Mouse (Mus musculus) heart, adult 9 months (tissue): ENCODE data around the gene Uchl4.
A peak's percentile ranks its signal among the peaks of the same experiment; 100 is the strongest.
"Not testable (repeated sequence)": the region's sequence is repeated elsewhere in the genome, so short reads cannot be mapped to it uniquely, and the experiment has no call there.

Experiments used
- DNase-seq, 2 experiments: peaks; one replicate each; pipeline ENCODE4 v3.0.0; 2022; ENCODE audit warnings: low spot score in 2 of 2

Uchl4 gene

DNA sequence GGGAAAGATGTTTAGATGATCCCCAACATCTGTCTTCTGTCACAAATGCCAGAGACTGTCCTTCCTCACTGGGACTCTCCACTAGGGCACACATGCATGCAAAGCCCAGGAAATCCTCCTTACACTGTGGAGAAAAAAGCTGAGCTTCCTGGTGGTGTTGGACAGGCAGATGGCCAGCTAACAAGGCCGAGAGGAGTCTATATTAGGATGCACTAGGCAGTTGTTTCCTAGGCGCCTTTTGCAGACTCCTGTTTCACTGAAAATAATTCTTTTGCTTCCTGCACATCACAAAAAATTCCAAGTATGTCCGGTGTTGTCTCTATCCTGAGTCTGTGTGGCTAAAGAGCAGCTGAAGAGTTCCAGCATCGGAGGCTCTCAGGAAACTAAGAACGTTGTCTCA is 3.8 kb upstream of the Uchl4 start:
- DNase-seq: peak; percentile 27 to 50

DNA sequence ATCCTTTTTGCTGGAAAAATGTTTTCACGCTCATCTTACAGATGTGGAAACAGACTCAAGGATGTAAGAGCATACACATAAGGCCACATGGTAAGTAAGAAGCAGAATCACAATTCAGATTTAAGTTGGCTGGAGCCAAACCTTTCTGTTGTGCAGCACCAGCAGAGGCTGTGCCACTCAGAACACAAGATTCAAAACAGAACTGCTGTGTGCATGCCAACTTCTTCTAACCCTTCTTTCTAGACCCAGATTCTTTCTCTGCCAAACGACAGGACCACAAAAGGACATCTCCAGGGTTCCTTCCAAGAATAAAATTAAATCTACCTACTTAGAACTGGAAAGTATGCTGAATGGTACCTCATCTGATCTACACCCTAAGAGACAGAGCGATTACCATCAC is 3.3 kb upstream of the Uchl4 start:
- DNase-seq: no peak

DNA sequence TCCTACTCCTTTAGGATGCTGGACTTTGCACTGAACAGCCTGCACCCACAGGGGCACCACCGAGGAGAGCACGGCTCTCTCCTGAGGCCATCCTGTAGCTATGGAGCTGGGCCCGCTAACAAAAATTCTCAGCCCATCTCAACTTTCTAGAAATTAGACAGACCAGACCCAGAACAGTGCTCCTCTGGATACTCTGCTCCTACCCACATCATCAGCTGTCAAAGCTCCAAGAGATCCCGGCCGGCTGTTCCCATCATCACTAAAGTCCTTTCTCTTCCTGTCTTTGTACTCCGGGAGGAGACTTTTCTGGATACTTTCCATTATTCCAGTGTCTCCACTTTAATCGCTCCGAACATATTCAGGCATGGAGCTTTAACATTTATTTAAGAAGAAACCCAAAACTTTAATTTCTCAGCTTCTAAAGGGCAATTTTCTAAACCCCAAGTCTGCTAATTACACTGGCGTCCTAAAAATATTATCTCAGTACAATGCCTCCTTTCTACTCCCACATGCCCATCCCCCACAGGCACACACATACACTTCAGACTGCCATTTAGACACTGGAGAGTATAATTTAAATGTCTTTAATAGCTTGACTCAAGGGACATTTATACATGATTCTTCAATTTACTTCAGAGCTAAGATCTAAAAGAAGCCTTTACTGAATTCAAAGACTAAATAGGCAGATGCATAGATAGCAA is 2.6 kb upstream of the Uchl4 start:
- peak; percentile 42 to 50 for DNase-seq

- peak in 1 of 2 experiments; percentile 21 for DNase-seq
Observed at GRCm38 (mm10) chr9:64233656-64234055, 1.3 kb upstream of the Uchl4 start.

DNA sequence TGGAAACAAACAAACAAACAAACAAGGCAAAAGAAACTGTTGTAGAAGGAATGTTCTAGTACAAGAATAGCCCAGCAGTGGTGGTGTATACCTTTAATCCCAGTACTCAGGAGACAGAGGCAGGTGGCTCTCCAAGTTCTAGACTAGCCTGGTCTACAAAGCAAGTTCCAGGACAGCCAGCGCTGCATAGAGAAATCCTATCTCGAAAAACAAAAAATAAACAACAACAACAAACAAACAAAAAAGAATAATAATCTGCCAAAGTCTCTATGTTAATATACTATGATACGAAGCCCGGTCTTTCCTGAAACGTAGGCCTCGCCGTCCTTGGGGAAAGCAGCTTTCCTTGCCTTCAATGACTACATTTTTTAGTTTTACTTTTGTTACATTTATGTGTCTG is 1.1 kb downstream of the Uchl4 start:
- no peak for DNase-seq

GRCm38 (mm10) chr9:64240116-64240515 is 5.1 kb downstream of the Uchl4 start:
- no peak for DNase-seq

- peak; percentile 23 to 31 for DNase-seq
Observed at GRCm38 (mm10) chr9:64240681-64241080, 5.7 kb downstream of the Uchl4 start.

DNA sequence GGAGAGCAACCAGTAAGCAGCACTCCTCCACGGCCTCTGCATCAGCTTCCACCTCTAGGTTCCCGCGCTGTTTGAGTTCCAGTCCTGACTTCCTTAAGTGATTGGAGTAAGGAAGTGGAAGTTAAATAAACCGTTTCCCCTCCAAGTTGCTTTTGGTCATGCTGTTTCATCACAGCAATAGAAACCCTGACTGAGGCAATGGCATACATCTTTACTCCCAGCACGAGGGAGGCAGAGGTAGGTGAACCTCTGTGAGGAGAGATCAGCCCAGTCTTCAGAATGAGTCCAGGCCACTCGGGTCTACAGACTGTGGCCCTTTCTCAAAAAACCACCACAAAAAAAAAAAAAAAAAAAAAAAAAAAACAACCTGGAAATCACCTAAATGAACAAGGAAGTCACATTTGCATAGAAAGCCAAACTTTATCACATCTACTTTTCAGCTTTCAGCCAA is 7.4 kb downstream of the Uchl4 start:
- peak in 1 of 2 experiments; percentile 15 for DNase-seq

GRCm38 (mm10) chr9:64249371-64249770 is 14.4 kb downstream of the Uchl4 start:
- DNase-seq: no peak

- DNase-seq: no peak
Observed at GRCm38 (mm10) chr9:64250111-64250730, 15.2 kb downstream of the Uchl4 start.

DNA sequence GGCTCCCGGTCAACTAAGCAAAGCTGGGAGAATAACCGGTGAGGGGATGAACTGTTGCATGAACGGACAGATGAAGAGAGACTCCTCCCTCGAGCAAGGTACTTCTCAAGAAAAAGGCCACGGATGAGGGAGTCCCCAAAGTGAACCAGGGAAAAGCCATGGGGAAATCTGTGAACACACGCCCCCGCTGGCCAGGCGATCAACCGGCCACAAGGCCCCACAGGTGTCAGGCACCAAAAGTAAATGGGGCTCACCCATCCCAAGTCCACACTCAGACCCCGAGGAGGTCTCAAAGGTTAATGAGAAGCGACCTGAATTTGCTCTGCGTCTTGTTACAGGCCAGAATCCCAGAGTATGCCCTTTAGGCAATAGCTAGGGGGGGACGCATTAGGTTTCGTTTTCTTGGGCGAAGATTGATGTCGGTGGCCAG is 17.6 kb downstream of the Uchl4 start:
- DNase-seq: peak; percentile 23 to 55

DNA sequence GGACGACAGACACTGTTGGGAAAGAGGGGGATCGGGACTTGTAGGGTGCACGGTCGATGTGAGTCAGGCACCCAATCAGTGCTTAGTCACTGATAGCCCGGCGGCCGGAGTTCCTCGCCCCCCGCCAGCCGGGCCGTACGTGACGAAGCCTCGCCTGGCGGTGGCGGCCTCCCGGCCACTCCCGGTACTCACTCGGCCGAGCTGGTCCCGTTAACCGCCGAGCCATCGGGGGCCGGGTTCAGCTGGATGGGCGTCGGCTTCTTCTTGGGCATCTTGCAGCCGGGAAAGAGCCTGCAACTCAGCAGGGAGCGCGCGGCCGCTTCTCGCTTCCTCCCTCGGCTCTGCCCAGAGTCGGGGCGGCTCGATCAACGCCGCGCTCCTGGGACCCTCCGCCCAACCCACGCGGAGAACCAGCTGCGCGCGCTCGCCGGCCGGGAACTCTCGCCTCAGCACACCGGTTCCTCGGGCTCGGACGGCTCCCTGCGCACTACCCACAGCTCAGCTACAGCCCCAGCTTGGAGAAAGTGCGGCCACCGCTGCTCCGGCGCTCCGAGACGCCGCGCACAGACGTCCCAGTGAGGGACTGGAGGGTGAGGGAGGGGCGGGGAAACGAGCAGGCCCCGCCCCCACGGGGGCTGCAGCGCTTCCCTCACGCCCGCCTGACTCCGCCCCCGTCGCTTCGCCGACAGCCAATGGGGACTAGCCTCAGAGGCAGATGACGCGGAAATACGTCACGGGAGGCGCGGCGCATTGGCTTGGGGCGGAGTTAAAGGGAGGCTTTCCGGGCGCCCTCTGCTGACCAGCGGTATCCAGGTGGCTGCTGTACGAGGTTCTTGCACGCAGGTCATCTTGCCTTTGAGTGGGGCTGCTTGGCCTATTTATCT is 18.3 kb downstream of the Uchl4 start, which contains the start of gene Map2k1:
Map2k1 (minus strand) TSS at position 611 of the 884 bp plus-strand sequence.
- peak; percentile 98 to 99 for DNase-seq

GRCm38 (mm10) chr9:64255422-64255821 is 20.4 kb downstream of the Uchl4 start:
- DNase-seq: no peak

DNA sequence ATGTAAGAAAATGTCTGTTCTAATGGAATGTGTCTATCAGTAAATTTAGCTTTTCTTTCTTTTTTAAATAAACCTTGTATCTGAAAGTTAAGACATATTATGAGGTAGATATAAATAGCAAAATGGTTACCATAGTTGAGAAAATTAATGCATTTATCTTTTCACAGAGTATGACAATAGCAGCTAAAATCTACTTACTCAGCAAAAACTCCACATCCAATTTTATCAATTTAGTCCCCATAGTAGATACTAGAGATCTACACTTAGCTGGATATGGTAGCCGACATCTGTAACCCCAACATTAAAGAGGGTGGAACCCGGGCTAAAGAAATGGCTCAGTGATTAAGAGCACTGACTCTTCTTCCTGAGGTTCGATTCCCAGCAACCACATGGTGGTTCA is 21.2 kb downstream of the Uchl4 start:
- no peak for DNase-seq

DNA sequence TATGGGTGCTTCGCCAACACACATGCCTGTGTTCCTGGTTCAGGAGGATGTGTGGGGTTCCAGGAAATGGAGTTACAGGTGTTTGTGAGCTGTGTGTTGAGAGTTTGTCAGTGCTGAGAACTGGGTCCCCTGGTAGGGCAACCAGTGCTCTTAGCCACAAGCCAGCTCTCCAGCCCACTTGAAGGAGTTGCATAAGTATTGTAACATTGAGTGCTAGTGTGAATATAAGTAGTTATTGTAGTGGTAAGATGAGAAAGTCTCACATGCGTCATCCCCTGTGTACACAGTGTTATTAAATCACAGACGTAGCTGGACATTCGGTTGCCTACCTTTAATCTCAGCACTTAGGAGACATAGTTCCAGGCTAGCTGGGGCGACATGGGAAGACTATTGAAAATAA is 24.9 kb downstream of the Uchl4 start:
- no peak for DNase-seq

- no peak for DNase-seq
Observed at GRCm38 (mm10) chr9:64261023-64261422, 26.0 kb downstream of the Uchl4 start.

- DNase-seq: no peak
Observed at GRCm38 (mm10) chr9:64264813-64265212, 29.8 kb downstream of the Uchl4 start.

- no peak for DNase-seq
Observed at GRCm38 (mm10) chr9:64267231-64267630, 32.2 kb downstream of the Uchl4 start.

DNA sequence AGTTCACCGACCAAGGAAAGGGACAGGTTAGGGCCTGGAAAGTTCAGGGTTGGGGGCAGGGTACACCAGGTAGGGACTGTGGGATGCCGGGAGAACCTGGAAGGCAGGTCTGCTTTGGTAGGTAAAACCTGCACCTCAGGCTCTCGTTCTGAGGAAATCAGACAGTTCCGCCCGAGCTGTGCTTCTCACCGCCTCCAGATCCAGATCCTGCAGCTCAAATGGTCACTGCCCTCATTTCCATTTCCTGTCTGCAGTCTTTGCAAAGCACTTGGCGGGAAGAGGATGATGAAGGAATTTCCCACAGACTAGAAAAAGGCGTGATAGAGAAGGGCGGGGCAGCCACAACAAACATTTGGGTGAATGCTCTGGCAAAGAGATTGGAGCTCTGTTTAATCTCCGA is 33.2 kb downstream of the Uchl4 start:
- no peak for DNase-seq

- not testable (repeated sequence) for DNase-seq
Observed at GRCm38 (mm10) chr9:64268836-64269235, 33.8 kb downstream of the Uchl4 start.

- DNase-seq: no peak
Observed at GRCm38 (mm10) chr9:64271249-64271648, 36.2 kb downstream of the Uchl4 start.

- no peak for DNase-seq
Observed at GRCm38 (mm10) chr9:64272611-64273010, 37.6 kb downstream of the Uchl4 start.
